Comparison of ENCODE assay signal across 8 mouse cellular contexts in genomic region chr12:104939372-104940026, GRCm38 (mm10).
DNase-seq lines count a peak whose midpoint lies in the region; ATAC-seq lines count a peak whose summit lies in the region.

No protein-coding gene starts in this region.

- no peak for ATAC-seq in CD4-positive, CD25-positive, alpha-beta regulatory T cell, adult 4 months
- peak; percentile 50 for ATAC-seq in inflammation-experienced regulatory T-cells, adult 6 months
- peak; percentile 84 for ATAC-seq in megakaryocyte-erythroid progenitor cell, adult 5-6 weeks (replicated peaks; ENCODE audit: low FRiP score, low TSS enrichment, poor library complexity, severe bottlenecking)

- DNase-seq in CD4-positive, CD25-positive, alpha-beta regulatory T cell, adult 2 months (ENCODE audit: low read depth, low spot score) = peak; percentile 68
- peak; percentile 92 to 95 for DNase-seq in cerebellum, postnatal 36 days
- peak; percentile 63 for DNase-seq in gastrocnemius, adult 18-20 months (ENCODE audit: low spot score)
- peak; percentile 55 to 90 for DNase-seq in left cerebral cortex, adult 8-10 months (ENCODE audit: low spot score in 2 of 2)
- peak; percentile 77 for DNase-seq in right cerebral cortex, postnatal 25 days
